Mouse (Mus musculus): ENCODE results near the gene 4930451I11Rik. TPM values are rescaled to one million over a fixed set of nuclear protein-coding genes. Genes with fewer than 3 reads are reported as not detected.

Gene 4930451I11Rik
- polyA plus RNA-seq, 1 experiment from 2014 or later: not detected

GRCm38 (mm10) chr7:126821835-126822511 is 9.5 kb downstream of the 4930451I11Rik start:
- TF ChIP-seq CTCF (IDR thresholded peaks at IDR 0.05; ENCODE audit: low read depth) (peak; percentile 98), EP300 (optimal IDR thresholded peaks at IDR 0.05) (no peak)
- Histone ChIP-seq H3K27me3 (ENCODE audit: control insufficient read depth, insufficient read depth, low read length) (peaks cover 2% of the 10 kb centered on the region; the same call in 1 of the 2 replicates), H3K27ac (replicated peaks) (no peak overlapping the region), H3K4me1 (replicated peaks; ENCODE audit: control insufficient read depth, insufficient read depth) (no peaks in the 10 kb centered on the region), H3K9ac (ENCODE audit: low read length) (no peak overlapping the region), H3K9me3 (ENCODE audit: control insufficient read depth, low read length) (no peaks in the 10 kb centered on the region), H3K36me3 (ENCODE audit: control insufficient read depth, insufficient read depth, low read length) (no peaks in the 10 kb centered on the region), H3K4me3 (ENCODE audit: low read depth, low read length) (no peak overlapping the region), H3K4me2 (replicated peaks; ENCODE audit: low read depth) (no peak overlapping the region)
- ATAC-seq (ENCODE audit: low FRiP score, low TSS enrichment) (peak; percentile 45), DNase-seq (ENCODE audit: low spot score) (peak; percentile 74)
- WGBS: 27% methylated on average over 7 of the region's 7 CpGs

GRCm38 (mm10) chr7:126818818-126819217 is 12.6 kb downstream of the 4930451I11Rik start:
- Histone ChIP-seq H3K4me3 (ENCODE audit: low read depth, low read length) (no peak overlapping the region), H3K9ac (ENCODE audit: low read length) (no peak overlapping the region), H3K9me3 (ENCODE audit: control insufficient read depth, low read length) (no peaks in the 10 kb centered on the region), H3K27ac (replicated peaks) (no peak overlapping the region), H3K27me3 (ENCODE audit: control insufficient read depth, insufficient read depth, low read length) (peaks cover 2% of the 10 kb centered on the region; the same call in 1 of the 2 replicates), H3K36me3 (ENCODE audit: control insufficient read depth, insufficient read depth, low read length) (no peaks in the 10 kb centered on the region), H3K4me2 (replicated peaks; ENCODE audit: low read depth) (no peak overlapping the region), H3K4me1 (replicated peaks; ENCODE audit: control insufficient read depth, insufficient read depth) (no peaks in the 10 kb centered on the region)
- DNase-seq (ENCODE audit: low spot score): no peak
- WGBS: 23% methylated on average over 1 of the region's 1 CpGs
- no peak for ATAC-seq (ENCODE audit: low FRiP score, low TSS enrichment)
- TF ChIP-seq CTCF (IDR thresholded peaks at IDR 0.05; ENCODE audit: low read depth) (peak; percentile 39), EP300 (optimal IDR thresholded peaks at IDR 0.05) (no peak)

GRCm38 (mm10) chr7:126817595-126817994 is 13.8 kb downstream of the 4930451I11Rik start:
- WGBS: 83% methylated on average over 7 of the region's 7 CpGs
- no peaks in the 10 kb centered on the region for H3K9me3 ChIP-seq (ENCODE audit: control insufficient read depth, low read length)
- TF ChIP-seq CTCF (IDR thresholded peaks at IDR 0.05; ENCODE audit: low read depth) (no peak), EP300 (optimal IDR thresholded peaks at IDR 0.05) (no peak)
- H3K27me3 ChIP-seq (ENCODE audit: control insufficient read depth, insufficient read depth, low read length): no peaks in the 10 kb centered on the region
- H3K4me2 ChIP-seq (replicated peaks; ENCODE audit: low read depth): no peak overlapping the region
- no peak overlapping the region for H3K27ac ChIP-seq (replicated peaks)
- H3K36me3 ChIP-seq (ENCODE audit: control insufficient read depth, insufficient read depth, low read length): no peaks in the 10 kb centered on the region
- no peak overlapping the region for H3K9ac ChIP-seq (ENCODE audit: low read length)
- no peak for DNase-seq (ENCODE audit: low spot score)
- no peak overlapping the region for H3K4me3 ChIP-seq (ENCODE audit: low read depth, low read length)
- no peak for ATAC-seq (ENCODE audit: low FRiP score, low TSS enrichment)
- H3K4me1 ChIP-seq (replicated peaks; ENCODE audit: control insufficient read depth, insufficient read depth): no peaks in the 10 kb centered on the region

GRCm38 (mm10) chr7:126816494-126816893 is 14.9 kb downstream of the 4930451I11Rik start:
- Histone ChIP-seq H3K9me3 (ENCODE audit: control insufficient read depth, low read length) (no peaks in the 10 kb centered on the region), H3K27ac (replicated peaks) (no peak overlapping the region), H3K9ac (ENCODE audit: low read length) (no peak overlapping the region), H3K36me3 (ENCODE audit: control insufficient read depth, insufficient read depth, low read length) (no peaks in the 10 kb centered on the region), H3K27me3 (ENCODE audit: control insufficient read depth, insufficient read depth, low read length) (no peaks in the 10 kb centered on the region), H3K4me1 (replicated peaks; ENCODE audit: control insufficient read depth, insufficient read depth) (no peaks in the 10 kb centered on the region), H3K4me3 (ENCODE audit: low read depth, low read length) (no peak overlapping the region), H3K4me2 (replicated peaks; ENCODE audit: low read depth) (no peak overlapping the region)
- no peak for ATAC-seq (ENCODE audit: low FRiP score, low TSS enrichment)
- TF ChIP-seq EP300 (optimal IDR thresholded peaks at IDR 0.05): no peak
- no peak for TF ChIP-seq CTCF (IDR thresholded peaks at IDR 0.05; ENCODE audit: low read depth)
- no peak for DNase-seq (ENCODE audit: low spot score)
- WGBS: 75% methylated on average over 8 of the region's 8 CpGs

GRCm38 (mm10) chr7:126815726-126816222 is 15.7 kb downstream of the 4930451I11Rik start:
- no peak overlapping the region for H3K27ac ChIP-seq (replicated peaks)
- TF ChIP-seq EP300 (optimal IDR thresholded peaks at IDR 0.05): no peak
- no peak for TF ChIP-seq CTCF (IDR thresholded peaks at IDR 0.05; ENCODE audit: low read depth)
- ATAC-seq (ENCODE audit: low FRiP score, low TSS enrichment) (no peak), DNase-seq (ENCODE audit: low spot score) (no peak)
- no peaks in the 10 kb centered on the region for H3K36me3 ChIP-seq (ENCODE audit: control insufficient read depth, insufficient read depth, low read length)
- H3K4me2 ChIP-seq (replicated peaks; ENCODE audit: low read depth): no peak overlapping the region
- H3K4me3 ChIP-seq (ENCODE audit: low read depth, low read length): no peak overlapping the region
- H3K27me3 ChIP-seq (ENCODE audit: control insufficient read depth, insufficient read depth, low read length): no peaks in the 10 kb centered on the region
- no peaks in the 10 kb centered on the region for H3K9me3 ChIP-seq (ENCODE audit: control insufficient read depth, low read length)
- no peaks in the 10 kb centered on the region for H3K4me1 ChIP-seq (replicated peaks; ENCODE audit: control insufficient read depth, insufficient read depth)
- WGBS: 63% methylated on average over 8 of the region's 8 CpGs
- no peak overlapping the region for H3K9ac ChIP-seq (ENCODE audit: low read length)

GRCm38 (mm10) chr7:126809723-126810369 is 21.6 kb downstream of the 4930451I11Rik start:
- Histone ChIP-seq H3K4me2 (replicated peaks; ENCODE audit: low read depth) (no peak overlapping the region; the same call in 1 of the 2 replicates), H3K27me3 (ENCODE audit: control insufficient read depth, insufficient read depth, low read length) (no peaks in the 10 kb centered on the region), H3K36me3 (ENCODE audit: control insufficient read depth, insufficient read depth, low read length) (no peaks in the 10 kb centered on the region), H3K9ac (ENCODE audit: low read length) (no peak overlapping the region), H3K27ac (replicated peaks) (no peak overlapping the region), H3K4me1 (replicated peaks; ENCODE audit: control insufficient read depth, insufficient read depth) (0 out of 2 replicates have a peak, but pooled peaks cover 4% of the 10 kb centered on the region), H3K4me3 (ENCODE audit: low read depth, low read length) (no peak overlapping the region), H3K9me3 (ENCODE audit: control insufficient read depth, low read length) (no peaks in the 10 kb centered on the region)
- ATAC-seq (ENCODE audit: low FRiP score, low TSS enrichment): no peak
- TF ChIP-seq CTCF (IDR thresholded peaks at IDR 0.05; ENCODE audit: low read depth) (no peak), EP300 (optimal IDR thresholded peaks at IDR 0.05) (no peak)
- WGBS: 40% methylated on average over 5 of the region's 5 CpGs
- DNase-seq (ENCODE audit: low spot score): no peak
